Mouse (Mus musculus): Measurements from ENCODE around the gene Crmp1.
A peak's percentile ranks its signal among the peaks of the same experiment; 100 is the strongest.

The Crmp1 gene

GRCm38 (mm10) chr5:37240550-37240949, 1.2 kb upstream of the Crmp1 start:
- no peak for DNase-seq (ENCODE audit: low read depth, low spot score)

DNA sequence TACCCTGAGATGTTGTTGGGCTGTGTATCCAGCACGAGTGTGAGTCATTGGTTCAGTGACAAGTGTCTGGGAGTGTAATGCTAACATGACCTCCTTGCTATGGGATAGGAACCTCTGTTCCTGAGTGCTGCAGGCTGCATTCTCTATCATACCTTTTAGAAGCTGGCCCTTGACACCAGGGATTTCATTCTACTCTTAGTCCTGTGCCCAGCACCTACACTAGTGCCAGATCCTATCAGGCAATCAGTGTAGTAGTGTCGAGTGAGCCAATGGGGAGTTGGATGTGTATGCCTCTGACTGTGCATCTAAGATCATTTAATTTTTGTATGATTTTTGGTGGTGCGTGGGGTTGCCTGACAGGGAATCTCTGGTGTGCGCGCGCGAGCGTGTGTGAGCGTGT, 516 bp upstream of the Crmp1 start:
- DNase-seq (ENCODE audit: low read depth, low spot score) = no peak

GRCm38 (mm10) chr5:37242360-37243168, 824 bp downstream of the Crmp1 start:
- no peak for DNase-seq (ENCODE audit: low read depth, low spot score)

- DNase-seq (ENCODE audit: low read depth, low spot score) = peak; percentile 69
Measured at GRCm38 (mm10) chr5:37243169-37243886, 1.6 kb downstream of the Crmp1 start.

- peak; percentile 95 for DNase-seq (ENCODE audit: low read depth, low spot score)
Measured at GRCm38 (mm10) chr5:37244161-37244560, 2.4 kb downstream of the Crmp1 start.

- DNase-seq (ENCODE audit: low read depth, low spot score) = no peak
Measured at GRCm38 (mm10) chr5:37244666-37245242, 3.0 kb downstream of the Crmp1 start.

GRCm38 (mm10) chr5:37245651-37246050, 3.9 kb downstream of the Crmp1 start:
- peak; percentile 94 for DNase-seq (ENCODE audit: low read depth, low spot score)

DNA sequence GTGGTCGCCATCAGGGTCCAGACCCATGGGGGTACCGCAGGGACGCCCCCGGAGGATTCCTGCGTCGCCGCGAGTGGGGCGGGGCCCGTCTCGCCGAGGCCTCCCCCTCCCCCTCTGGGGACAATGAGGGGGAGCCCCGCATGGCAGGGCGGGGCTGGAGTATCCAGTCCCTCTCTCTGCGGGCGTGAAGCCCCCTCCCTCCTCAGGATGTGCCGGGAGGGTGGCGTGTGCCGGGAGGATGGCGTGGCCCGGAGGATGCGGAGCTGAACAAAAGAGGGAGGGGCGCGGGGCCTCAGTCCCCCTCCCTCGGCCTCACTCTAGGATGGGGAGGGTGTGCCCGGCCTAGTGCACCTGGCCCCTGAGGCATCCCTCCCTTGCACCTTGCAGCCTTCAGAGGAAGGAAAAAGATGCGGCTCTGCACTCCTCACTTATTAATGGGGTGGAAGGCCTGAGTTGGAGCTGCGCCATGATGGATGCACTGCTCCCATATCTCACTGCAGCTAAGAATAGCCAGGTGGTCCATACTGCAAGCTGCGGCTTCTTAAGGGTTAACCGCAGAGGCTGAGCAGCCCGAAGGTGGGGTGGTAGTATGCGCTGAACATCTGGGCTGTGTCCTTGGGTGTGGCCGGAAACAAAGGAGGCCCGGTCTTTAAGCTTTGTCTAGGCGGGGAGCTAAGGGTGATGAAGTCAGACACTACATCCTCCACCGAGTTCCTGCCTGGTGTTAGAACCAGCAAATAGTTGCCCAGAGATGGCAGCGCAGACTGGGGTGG, 4.6 kb downstream of the Crmp1 start:
- no peak for DNase-seq (ENCODE audit: low read depth, low spot score)

GRCm38 (mm10) chr5:37247456-37247855, 5.7 kb downstream of the Crmp1 start:
- peak; percentile 97 for DNase-seq (ENCODE audit: low read depth, low spot score)

DNA sequence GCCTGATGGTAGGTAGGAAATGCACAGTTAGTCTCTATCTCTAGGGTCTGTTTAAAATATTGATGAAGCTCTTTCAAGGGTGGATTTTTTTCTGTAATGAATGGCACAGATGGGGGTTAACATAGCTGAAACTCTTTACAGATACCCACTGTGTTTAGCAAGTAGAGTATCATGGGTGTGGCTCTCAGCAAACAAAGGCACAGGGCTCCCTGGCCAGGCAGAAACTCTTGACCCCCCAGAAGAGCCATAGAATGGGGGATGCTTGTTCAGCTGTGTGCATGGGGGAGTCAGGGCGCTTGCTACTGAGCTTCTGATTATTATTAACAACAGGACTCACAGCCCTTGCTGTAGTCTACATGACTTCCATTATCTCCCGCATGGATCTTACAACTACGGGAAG, 7.1 kb downstream of the Crmp1 start:
- DNase-seq (ENCODE audit: low read depth, low spot score) = no peak

GRCm38 (mm10) chr5:37251596-37251995, 9.9 kb downstream of the Crmp1 start:
- no peak for DNase-seq (ENCODE audit: low read depth, low spot score)

GRCm38 (mm10) chr5:37252101-37252804, 10.5 kb downstream of the Crmp1 start:
- peak; percentile 91 for DNase-seq (ENCODE audit: low read depth, low spot score)

GRCm38 (mm10) chr5:37254523-37254922, 12.8 kb downstream of the Crmp1 start:
- peak; percentile 74 for DNase-seq (ENCODE audit: low read depth, low spot score)

GRCm38 (mm10) chr5:37256823-37257222, 15.1 kb downstream of the Crmp1 start:
- no peak for DNase-seq (ENCODE audit: low read depth, low spot score)

GRCm38 (mm10) chr5:37257243-37257642, 15.5 kb downstream of the Crmp1 start:
- peak; percentile 43 for DNase-seq (ENCODE audit: low read depth, low spot score)

- peak; percentile 89 for DNase-seq (ENCODE audit: low read depth, low spot score)
Measured at GRCm38 (mm10) chr5:37261734-37262133, 20.0 kb downstream of the Crmp1 start.

DNA sequence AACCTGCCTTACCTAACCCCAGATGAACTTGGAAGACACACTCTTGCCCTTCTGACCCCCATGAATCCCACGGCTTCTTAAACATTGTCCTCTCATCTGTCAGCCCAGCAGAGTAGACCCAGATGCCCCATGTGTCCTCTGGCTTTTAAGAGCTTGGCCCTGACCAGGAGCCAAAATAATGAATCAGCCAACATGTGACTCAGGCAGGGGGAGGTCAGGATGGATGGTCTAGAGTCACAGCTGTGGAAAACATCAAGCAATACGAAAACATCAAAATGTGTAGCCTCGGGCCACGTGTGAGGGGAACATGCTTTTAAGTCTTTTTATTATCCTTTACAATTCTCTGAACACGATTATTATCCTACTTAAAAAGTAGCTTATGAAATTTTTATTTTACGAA, 22.1 kb downstream of the Crmp1 start:
- peak; percentile 72 for DNase-seq (ENCODE audit: low read depth, low spot score)

GRCm38 (mm10) chr5:37281021-37281420, 39.3 kb downstream of the Crmp1 start:
- DNase-seq (ENCODE audit: low read depth, low spot score) = peak; percentile 70

DNA sequence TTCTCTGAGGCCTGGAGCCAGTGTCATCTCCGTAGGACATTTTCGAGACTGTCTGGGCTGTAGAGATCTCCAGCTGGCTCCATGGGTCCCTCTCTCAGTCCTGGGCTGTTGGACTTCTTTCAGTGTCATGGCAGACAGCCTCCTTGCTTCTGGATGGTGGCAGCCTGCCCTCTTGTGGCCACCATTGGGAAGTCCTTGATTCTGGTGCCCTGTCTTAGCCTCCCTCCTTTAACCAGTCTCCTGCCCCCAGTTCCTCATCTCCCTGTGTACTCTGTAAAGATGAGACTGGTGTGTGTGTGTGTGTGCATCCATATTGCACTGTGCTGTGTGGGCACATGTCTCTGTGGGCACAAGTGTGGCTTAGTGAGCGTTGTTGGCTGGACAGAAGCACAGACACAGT, 46.6 kb downstream of the Crmp1 start:
- DNase-seq (ENCODE audit: low read depth, low spot score) = peak; percentile 90

GRCm38 (mm10) chr5:37289236-37289635, 47.5 kb downstream of the Crmp1 start:
- peak; percentile 78 for DNase-seq (ENCODE audit: low read depth, low spot score)

GRCm38 (mm10) chr5:37290983-37291382, 49.2 kb downstream of the Crmp1 start:
- peak; percentile 50 for DNase-seq (ENCODE audit: low read depth, low spot score)
